Mouse (Mus musculus) hindbrain, embryonic 15.5 days (tissue): ENCODE measurements around the gene Jhy. TPM values are rescaled to one million over a fixed set of nuclear protein-coding genes. Genes with fewer than 3 reads are reported as not detected.

ENCODE experiments used
- ATAC-seq: fragments of 200-750 bp; cut with Nextera tagmentation; 2 replicates; pipeline ENCODE4 v1.8.0; 2017; ENCODE audit warnings: low read depth, moderate number of reproducible peaks, moderate TSS enrichment; ENCODE audit not compliant: low FRiP score
- H3K27ac ChIP-seq: fragments of 300-500 bp; sonication (generic); replicated peaks from 2 replicates; pipeline ENCODE4 v1.5.1; 2015; ENCODE audit warnings: mild to moderate bottlenecking, inconsistent platforms
- H3K27me3 ChIP-seq: fragments of 300-500 bp; sonication (generic); 2 replicates; pipeline ENCODE4 v1.6.1; 2015; ENCODE audit warnings: control low read depth, inconsistent platforms
- H3K36me3 ChIP-seq: fragments of 300-500 bp; sonication (generic); 2 replicates; pipeline ENCODE4 v1.6.1; 2015; ENCODE audit warnings: control low read depth, inconsistent platforms
- H3K4me1 ChIP-seq: fragments of 300-500 bp; sonication (generic); replicated peaks from 2 replicates; pipeline ENCODE4 v1.6.1; 2015; ENCODE audit warnings: control low read depth, inconsistent platforms
- H3K4me2 ChIP-seq: fragments of 300-500 bp; sonication (generic); 2 replicates; pipeline ENCODE4 v1.6.1; 2015; ENCODE audit warnings: moderate library complexity, mild to moderate bottlenecking, inconsistent platforms
- H3K4me3 ChIP-seq: fragments of 300-500 bp; sonication (generic); 2 replicates; pipeline ENCODE4 v1.5.1; 2015; ENCODE audit warnings: mild to moderate bottlenecking, inconsistent platforms
- H3K9ac ChIP-seq: fragments of 300-500 bp; sonication (generic); 2 replicates; pipeline ENCODE4 v1.6.1; 2015; ENCODE audit warnings: inconsistent platforms
- H3K9me3 ChIP-seq: fragments of 300-500 bp; sonication (generic); 2 replicates; pipeline ENCODE4 v1.6.1; 2016; ENCODE audit warnings: control low read depth, inconsistent platforms
- WGBS: fragments of 180-500 bp; shearing (Covaris S2); methylation state at CpG from one replicate; pipeline ENCODE4 v1.1.7; 2015; 5-methylcytosine and 5-hydroxymethylcytosine counted together
- polyA plus RNA-seq: library from polyadenylated mRNA; unstranded; fragments of >200 nt; fragmentation: Nextera tagmentation; extraction: Ambion mirVana; gene quantifications from 2 replicates; pipeline ENCODE4 v1.2.1, GENCODE M21; 2015

Gene Jhy
- 1.2 and 1.3 TPM in 2 replicates for polyA plus RNA-seq

- Histone ChIP-seq H3K4me1 (peaks cover 10% of the 10 kb centered on the region), H3K27me3 (peaks cover 19% of the 10 kb centered on the region), H3K9me3 (no peaks in the 10 kb centered on the region), H3K4me3 (peak within 1 kb of the TSS; percentile 57), H3K36me3 (no peaks in the 10 kb centered on the region), H3K4me2 (peak within 1 kb of the TSS; percentile 97), H3K9ac (peak within 1 kb of the TSS; percentile 64), H3K27ac (no peak within 1 kb of the TSS; the same call in 1 of the 2 replicates)
- WGBS = 2% methylated on average over 34 of the region's 51 CpGs
- peak; percentile 80 for ATAC-seq
Measured at GRCm38 (mm10) chr9:40963586-40964417, at the start of gene Jhy. Jhy (minus strand) TSS chr9:40964118.

GRCm38 (mm10) chr9:41012456-41012855, 48.5 kb upstream of the Jhy start:
- H3K9me3 ChIP-seq = no peaks in the 10 kb centered on the region
- H3K4me3 ChIP-seq = no peak overlapping the region
- peak overlapping the region; percentile 78 for H3K27ac ChIP-seq
- 33% methylated on average over 5 of the region's 5 CpGs for WGBS
- ATAC-seq = no peak
- no peak overlapping the region for H3K9ac ChIP-seq
- 0 out of 2 replicates have a peak, but pooled peaks cover 5% of the 10 kb centered on the region for H3K36me3 ChIP-seq
- H3K4me1 ChIP-seq = peaks cover 15% of the 10 kb centered on the region
- H3K4me2 ChIP-seq = no peak overlapping the region
- no peaks in the 10 kb centered on the region for H3K27me3 ChIP-seq

GRCm38 (mm10) chr9:41011512-41012436, 47.9 kb upstream of the Jhy start:
- no peak overlapping the region for H3K9ac ChIP-seq
- H3K9me3 ChIP-seq = no peaks in the 10 kb centered on the region
- H3K4me1 ChIP-seq = peaks cover 15% of the 10 kb centered on the region
- no peak overlapping the region for H3K4me3 ChIP-seq
- H3K36me3 ChIP-seq = no peaks in the 10 kb centered on the region
- no peaks in the 10 kb centered on the region for H3K27me3 ChIP-seq
- peak; percentile 88 for ATAC-seq
- 17% methylated on average over 13 of the region's 13 CpGs for WGBS
- no peak overlapping the region for H3K4me2 ChIP-seq
- peak overlapping the region; percentile 78 for H3K27ac ChIP-seq

GRCm38 (mm10) chr9:41007785-41008184, 43.9 kb upstream of the Jhy start:
- Histone ChIP-seq H3K27ac (no peak overlapping the region), H3K9ac (no peak overlapping the region), H3K4me1 (0 out of 2 replicates have a peak, but pooled peaks cover 9% of the 10 kb centered on the region), H3K4me3 (no peak overlapping the region), H3K27me3 (no peaks in the 10 kb centered on the region), H3K9me3 (no peaks in the 10 kb centered on the region), H3K36me3 (no peaks in the 10 kb centered on the region), H3K4me2 (no peak overlapping the region)
- ATAC-seq = no peak
- WGBS = 6% methylated on average over 1 of the region's 1 CpGs

- Histone ChIP-seq H3K27ac (no peak within 1 kb of the TSS), H3K4me3 (no peak within 1 kb of the TSS), H3K36me3 (no peaks in the 10 kb centered on the region), H3K9ac (no peak within 1 kb of the TSS), H3K27me3 (no peaks in the 10 kb centered on the region), H3K9me3 (no peaks in the 10 kb centered on the region), H3K4me1 (peaks cover 8% of the 10 kb centered on the region; the same call in 1 of the 2 replicates), H3K4me2 (no peak within 1 kb of the TSS)
- 71% methylated on average over 4 of the region's 4 CpGs for WGBS
- ATAC-seq = no peak
Measured at GRCm38 (mm10) chr9:41004415-41004814, 40.5 kb upstream of the Jhy start, which contains the start of gene Crtam. Crtam (minus strand) TSS chr9:41004628.

- no peaks in the 10 kb centered on the region for H3K36me3 ChIP-seq
- no peak overlapping the region for H3K9ac ChIP-seq
- H3K4me3 ChIP-seq = no peak overlapping the region
- peaks cover 8% of the 10 kb centered on the region; the same call in 1 of the 2 replicates for H3K4me1 ChIP-seq
- no peak overlapping the region for H3K27ac ChIP-seq
- H3K9me3 ChIP-seq = no peaks in the 10 kb centered on the region
- 92% methylated on average over 7 of the region's 7 CpGs for WGBS
- ATAC-seq = no peak
- H3K27me3 ChIP-seq = no peaks in the 10 kb centered on the region
- no peak overlapping the region for H3K4me2 ChIP-seq
Measured at GRCm38 (mm10) chr9:40997116-40997779, 33.3 kb upstream of the Jhy start.

- peaks cover 11% of the 10 kb centered on the region; the same call in 1 of the 2 replicates for H3K4me1 ChIP-seq
- no peak overlapping the region for H3K4me3 ChIP-seq
- H3K27ac ChIP-seq = no peak overlapping the region
- 89% methylated on average over 5 of the region's 5 CpGs for WGBS
- no peaks in the 10 kb centered on the region for H3K9me3 ChIP-seq
- H3K9ac ChIP-seq = no peak overlapping the region
- no peaks in the 10 kb centered on the region for H3K36me3 ChIP-seq
- H3K4me2 ChIP-seq = no peak overlapping the region
- no peaks in the 10 kb centered on the region for H3K27me3 ChIP-seq
- no peak for ATAC-seq
Measured at GRCm38 (mm10) chr9:40994075-40994474, 30.2 kb upstream of the Jhy start.

GRCm38 (mm10) chr9:40991511-40991910, 27.6 kb upstream of the Jhy start:
- Histone ChIP-seq H3K4me2 (no peak overlapping the region), H3K36me3 (no peaks in the 10 kb centered on the region), H3K4me1 (peaks cover 11% of the 10 kb centered on the region; the same call in 1 of the 2 replicates), H3K9me3 (no peaks in the 10 kb centered on the region), H3K9ac (no peak overlapping the region), H3K4me3 (no peak overlapping the region), H3K27ac (no peak overlapping the region), H3K27me3 (no peaks in the 10 kb centered on the region)
- 66% methylated on average over 6 of the region's 6 CpGs for WGBS
- ATAC-seq = no peak

GRCm38 (mm10) chr9:40989940-40990588, 26.1 kb upstream of the Jhy start:
- Histone ChIP-seq H3K4me2 (no peak overlapping the region), H3K9ac (no peak overlapping the region), H3K4me1 (peaks cover 11% of the 10 kb centered on the region; the same call in 1 of the 2 replicates), H3K27ac (peak overlapping the region; percentile 42; the same call in 1 of the 2 replicates), H3K36me3 (no peaks in the 10 kb centered on the region), H3K9me3 (no peaks in the 10 kb centered on the region), H3K4me3 (no peak overlapping the region), H3K27me3 (no peaks in the 10 kb centered on the region)
- 30% methylated on average over 4 of the region's 4 CpGs for WGBS
- peak; percentile 74 for ATAC-seq

GRCm38 (mm10) chr9:40984313-40984712, 20.4 kb upstream of the Jhy start:
- Histone ChIP-seq H3K9ac (no peak overlapping the region), H3K9me3 (no peaks in the 10 kb centered on the region), H3K36me3 (no peaks in the 10 kb centered on the region), H3K4me3 (no peak overlapping the region), H3K27ac (no peak overlapping the region), H3K4me1 (no peaks in the 10 kb centered on the region), H3K4me2 (no peak overlapping the region), H3K27me3 (no peaks in the 10 kb centered on the region)
- WGBS = 73% methylated on average over 3 of the region's 3 CpGs
- ATAC-seq = no peak

- 87% methylated on average over 3 of the region's 3 CpGs for WGBS
- H3K9ac ChIP-seq = no peak overlapping the region
- no peaks in the 10 kb centered on the region for H3K36me3 ChIP-seq
- no peak overlapping the region for H3K4me2 ChIP-seq
- H3K4me3 ChIP-seq = no peak overlapping the region
- no peaks in the 10 kb centered on the region for H3K4me1 ChIP-seq
- no peaks in the 10 kb centered on the region for H3K9me3 ChIP-seq
- ATAC-seq = no peak
- no peak overlapping the region for H3K27ac ChIP-seq
- no peaks in the 10 kb centered on the region for H3K27me3 ChIP-seq
Measured at GRCm38 (mm10) chr9:40983758-40984157, 19.8 kb upstream of the Jhy start.
